Mouse (Mus musculus) megakaryocyte, embryonic 14.5 days (primary cell): ENCODE data around the gene Atp6v0a1.

Source experiments
- FLI1 ChIP-seq: IDR thresholded peaks from 2 replicates; pipeline ENCODE4 v1.6.1; 2012; ENCODE audit warnings: low read length, inconsistent platforms, mixed read lengths
- GATA1 ChIP-seq: IDR thresholded peaks from 3 replicates; pipeline ENCODE4 v1.6.1; 2012; ENCODE audit warnings: mixed read lengths, low read length, inconsistent platforms, borderline replicate concordance

GRCm38 (mm10) chr11:100964180-100964579 lies 45.1 kb upstream of the Atp6v0a1 start:
- TF ChIP-seq GATA1 (no peak), FLI1 (no peak)
